Mouse (Mus musculus) heart, embryonic 10.5 days (tissue): ENCODE measurements around the gene Klhl11. TPM values are rescaled to one million over a fixed set of nuclear protein-coding genes. Genes with fewer than 3 reads are reported as not detected.

Experiments used
- DNase-seq: peaks from one replicate; pipeline ENCODE4 v3.0.0-alpha.2; 2017; ENCODE audit warnings: low spot score
- H3K27ac ChIP-seq: fragments of 300-500 bp; sonication (generic); 2 replicates; pipeline ENCODE4 v1.5.1; 2016; ENCODE audit warnings: mild to moderate bottlenecking
- H3K27me3 ChIP-seq: fragments of 300-500 bp; sonication (generic); 2 replicates; pipeline ENCODE4 v1.6.1; 2016; ENCODE audit warnings: mild to moderate bottlenecking; ENCODE audit not compliant: poor library complexity, insufficient read depth, severe bottlenecking
- H3K36me3 ChIP-seq: fragments of 300-500 bp; sonication (generic); 2 replicates; pipeline ENCODE4 v1.6.1; 2016; ENCODE audit warnings: mild to moderate bottlenecking, moderate library complexity
- H3K4me1 ChIP-seq: fragments of 300-500 bp; sonication (generic); 2 replicates; pipeline ENCODE4 v1.6.1; 2016; ENCODE audit warnings: mild to moderate bottlenecking
- H3K4me3 ChIP-seq: fragments of 300-500 bp; sonication (generic); 2 replicates; pipeline ENCODE4 v1.5.1; 2016; ENCODE audit warnings: mild to moderate bottlenecking, moderate library complexity
- H3K9me3 ChIP-seq: fragments of 300-500 bp; sonication (generic); 2 replicates; pipeline ENCODE4 v1.6.1; 2016; ENCODE audit warnings: mild to moderate bottlenecking, moderate library complexity
- WGBS: fragments of 180-500 bp; shearing (Covaris S2); methylation state at CpG from one replicate; pipeline ENCODE4 v1.1.7; 2016; 5-methylcytosine and 5-hydroxymethylcytosine counted together
- polyA plus RNA-seq: library from polyadenylated mRNA; unstranded; fragments of >200 nt; fragmentation: Nextera tagmentation; extraction: Ambion mirVana; gene quantifications from 2 replicates; pipeline ENCODE4 v1.2.1, GENCODE M21; 2016

The Klhl11 gene
- polyA plus RNA-seq, result 6.7 and 9.7 TPM in 2 replicates

GRCm38 (mm10) chr11:100472197-100472934 lies at the start of gene Klhl11:
Gene Klhl11 (minus strand): TSS chr11:100472741.
- peak within 1 kb of the TSS; percentile 92 for H3K4me3 ChIP-seq
- peak; percentile 97 for DNase-seq
- WGBS, result under 1% methylated on average over 83 of the region's 83 CpGs

GRCm38 (mm10) chr11:100520838-100521237 lies 48.3 kb upstream of the Klhl11 start:
- Histone ChIP-seq H3K4me1 (peaks cover 18% of the 10 kb centered on the region), H3K27me3 (no peaks in the 10 kb centered on the region), H3K27ac (no peak overlapping the region), H3K36me3 (peaks cover 86% of the 10 kb centered on the region), H3K9me3 (no peaks in the 10 kb centered on the region), H3K4me3 (no peak overlapping the region)
- 83% methylated on average over 15 of the region's 15 CpGs for WGBS
- DNase-seq, result no peak

More at GRCm38 (mm10) chr11:100472197-100472934, at the start of gene Klhl11:
- H3K9me3 ChIP-seq, result no peaks in the 10 kb centered on the region
- no peaks in the 10 kb centered on the region for H3K27me3 ChIP-seq
- H3K27ac ChIP-seq, result peak within 1 kb of the TSS; percentile 95
- H3K4me1 ChIP-seq, result peaks cover 17% of the 10 kb centered on the region
- peaks cover 16% of the 10 kb centered on the region for H3K36me3 ChIP-seq

- Histone ChIP-seq H3K4me1 (peaks cover 1% of the 10 kb centered on the region; the same call in 1 of the 2 replicates), H3K27me3 (no peaks in the 10 kb centered on the region), H3K27ac (no peak overlapping the region), H3K9me3 (no peaks in the 10 kb centered on the region), H3K4me3 (no peak overlapping the region), H3K36me3 (peaks cover 98% of the 10 kb centered on the region)
- DNase-seq, result no peak
- 78% methylated on average over 7 of the region's 7 CpGs for WGBS
Observed at GRCm38 (mm10) chr11:100519188-100519587, 46.6 kb upstream of the Klhl11 start.

GRCm38 (mm10) chr11:100518188-100518591 lies 45.6 kb upstream of the Klhl11 start:
- Histone ChIP-seq H3K4me3 (no peak overlapping the region), H3K27ac (no peak overlapping the region), H3K27me3 (no peaks in the 10 kb centered on the region), H3K9me3 (no peaks in the 10 kb centered on the region), H3K4me1 (no peaks in the 10 kb centered on the region), H3K36me3 (peaks cover 99% of the 10 kb centered on the region)
- 89% methylated on average over 5 of the region's 5 CpGs for WGBS
- no peak for DNase-seq

GRCm38 (mm10) chr11:100516291-100516690 lies 43.8 kb upstream of the Klhl11 start:
- no peaks in the 10 kb centered on the region for H3K27me3 ChIP-seq
- 81% methylated on average over 9 of the region's 9 CpGs for WGBS
- no peak overlapping the region for H3K27ac ChIP-seq
- peaks cover 99% of the 10 kb centered on the region for H3K36me3 ChIP-seq
- no peaks in the 10 kb centered on the region for H3K4me1 ChIP-seq
- no peak overlapping the region for H3K4me3 ChIP-seq
- no peaks in the 10 kb centered on the region for H3K9me3 ChIP-seq
- DNase-seq, result no peak

- Histone ChIP-seq H3K27ac (no peak overlapping the region), H3K4me3 (no peak overlapping the region), H3K4me1 (no peaks in the 10 kb centered on the region), H3K9me3 (no peaks in the 10 kb centered on the region), H3K27me3 (no peaks in the 10 kb centered on the region), H3K36me3 (peaks cover 99% of the 10 kb centered on the region)
- WGBS, result 93% methylated on average over 9 of the region's 9 CpGs
- no peak for DNase-seq
Observed at GRCm38 (mm10) chr11:100515789-100516188, 43.2 kb upstream of the Klhl11 start.

GRCm38 (mm10) chr11:100515061-100515460 lies 42.5 kb upstream of the Klhl11 start:
- WGBS, result 87% methylated on average over 9 of the region's 9 CpGs
- peaks cover 98% of the 10 kb centered on the region for H3K36me3 ChIP-seq

GRCm38 (mm10) chr11:100513716-100514115 lies 41.2 kb upstream of the Klhl11 start:
- H3K27ac ChIP-seq, result no peak overlapping the region
- H3K27me3 ChIP-seq, result no peaks in the 10 kb centered on the region
- 90% methylated on average over 10 of the region's 10 CpGs for WGBS
- H3K36me3 ChIP-seq, result peaks cover 97% of the 10 kb centered on the region
- H3K4me1 ChIP-seq, result no peaks in the 10 kb centered on the region
- H3K4me3 ChIP-seq, result no peak overlapping the region
- no peak for DNase-seq
- H3K9me3 ChIP-seq, result no peaks in the 10 kb centered on the region

More at GRCm38 (mm10) chr11:100515061-100515460, 42.5 kb upstream of the Klhl11 start:
- Histone ChIP-seq H3K27me3 (no peaks in the 10 kb centered on the region), H3K9me3 (no peaks in the 10 kb centered on the region), H3K27ac (no peak overlapping the region), H3K4me3 (no peak overlapping the region), H3K4me1 (no peaks in the 10 kb centered on the region)
- DNase-seq, result no peak

GRCm38 (mm10) chr11:100512384-100512783 lies 39.8 kb upstream of the Klhl11 start:
- DNase-seq, result no peak

GRCm38 (mm10) chr11:100510556-100510955 lies 38.0 kb upstream of the Klhl11 start:
- H3K4me3 ChIP-seq, result no peak overlapping the region
- H3K36me3 ChIP-seq, result peaks cover 97% of the 10 kb centered on the region
- no peaks in the 10 kb centered on the region for H3K27me3 ChIP-seq
- H3K27ac ChIP-seq, result no peak overlapping the region
- WGBS, result 85% methylated on average over 2 of the region's 2 CpGs
- H3K9me3 ChIP-seq, result no peaks in the 10 kb centered on the region
- DNase-seq, result no peak
- no peaks in the 10 kb centered on the region for H3K4me1 ChIP-seq

More at GRCm38 (mm10) chr11:100512384-100512783, 39.8 kb upstream of the Klhl11 start:
- WGBS, result 88% methylated on average over 1 of the region's 1 CpGs
- H3K27ac ChIP-seq, result no peak overlapping the region
- peaks cover 96% of the 10 kb centered on the region for H3K36me3 ChIP-seq
- no peaks in the 10 kb centered on the region for H3K4me1 ChIP-seq
- H3K4me3 ChIP-seq, result no peak overlapping the region
- H3K27me3 ChIP-seq, result no peaks in the 10 kb centered on the region
- H3K9me3 ChIP-seq, result no peaks in the 10 kb centered on the region

GRCm38 (mm10) chr11:100505997-100506396 lies 33.5 kb upstream of the Klhl11 start:
- Histone ChIP-seq H3K36me3 (peaks cover 97% of the 10 kb centered on the region), H3K27ac (no peak overlapping the region)

GRCm38 (mm10) chr11:100504990-100505660 lies 32.6 kb upstream of the Klhl11 start:
- H3K4me1 ChIP-seq, result peaks cover 7% of the 10 kb centered on the region
- no peaks in the 10 kb centered on the region for H3K27me3 ChIP-seq
- no peak for DNase-seq
- H3K4me3 ChIP-seq, result no peak overlapping the region
- no peak overlapping the region for H3K27ac ChIP-seq
- H3K36me3 ChIP-seq, result peaks cover 98% of the 10 kb centered on the region
- 94% methylated on average over 12 of the region's 12 CpGs for WGBS
- H3K9me3 ChIP-seq, result no peaks in the 10 kb centered on the region

More at GRCm38 (mm10) chr11:100505997-100506396, 33.5 kb upstream of the Klhl11 start:
- DNase-seq, result no peak
- H3K9me3 ChIP-seq, result no peaks in the 10 kb centered on the region
- H3K27me3 ChIP-seq, result no peaks in the 10 kb centered on the region
- no peak overlapping the region for H3K4me3 ChIP-seq
- 93% methylated on average over 8 of the region's 8 CpGs for WGBS
- H3K4me1 ChIP-seq, result peaks cover 6% of the 10 kb centered on the region

GRCm38 (mm10) chr11:100501321-100501720 lies 28.8 kb upstream of the Klhl11 start:
- Histone ChIP-seq H3K36me3 (peaks cover 100% of the 10 kb centered on the region), H3K4me3 (no peak overlapping the region), H3K27ac (no peak overlapping the region), H3K27me3 (no peaks in the 10 kb centered on the region), H3K9me3 (no peaks in the 10 kb centered on the region), H3K4me1 (peaks cover 7% of the 10 kb centered on the region)
- WGBS, result 38% methylated on average over 6 of the region's 6 CpGs
- DNase-seq, result no peak
